Mouse (Mus musculus) midbrain, embryonic 11.5 days (tissue): ENCODE measurements at regions not wholly inside any gene's neighbourhood (a gene's known extent, or its start where the extent isn't known, plus 50 kb on each side); places are given as distances from the start of the nearest gene placed in this dataset.

ENCODE experiments used
- ATAC-seq: fragments of 200-750 bp; cut with Nextera tagmentation; 2 replicates; pipeline ENCODE4 v1.8.0; 2017; ENCODE audit warnings: moderate TSS enrichment, moderate library complexity; ENCODE audit not compliant: low FRiP score
- DNase-seq: peaks from one replicate; pipeline ENCODE4 v3.0.0; 2015; ENCODE audit warnings: low spot score; ENCODE audit errors: missing footprints
- H3K27ac ChIP-seq: fragments of 300-500 bp; sonication (generic); 2 replicates; pipeline ENCODE4 v1.5.1; 2014; ENCODE audit warnings: low read depth, low read length
- H3K27me3 ChIP-seq: fragments of 300-500 bp; sonication (generic); 2 replicates; pipeline ENCODE4 v1.6.1; 2014; ENCODE audit warnings: mild to moderate bottlenecking, low read length, moderate library complexity, mixed read lengths; ENCODE audit not compliant: control insufficient read depth, insufficient read depth
- H3K36me3 ChIP-seq: fragments of 300-500 bp; sonication (generic); 2 replicates; pipeline ENCODE4 v1.6.1; 2014; ENCODE audit warnings: mild to moderate bottlenecking, low read length, moderate library complexity, mixed read lengths; ENCODE audit not compliant: control insufficient read depth, insufficient read depth
- H3K4me1 ChIP-seq: fragments of 300-500 bp; sonication (generic); 2 replicates; pipeline ENCODE4 v1.6.1; 2014; ENCODE audit warnings: low read length; ENCODE audit not compliant: control insufficient read depth, insufficient read depth
- H3K4me2 ChIP-seq: fragments of 300-500 bp; sonication (generic); 2 replicates; pipeline ENCODE4 v1.6.1; 2014; ENCODE audit warnings: mild to moderate bottlenecking, moderate library complexity
- H3K4me3 ChIP-seq: fragments of 300-500 bp; sonication (generic); 2 replicates; pipeline ENCODE4 v1.5.1; 2014; ENCODE audit warnings: low read depth, low read length
- H3K9ac ChIP-seq: fragments of 300-500 bp; sonication (generic); 2 replicates; pipeline ENCODE4 v1.6.1; 2014; ENCODE audit warnings: low read length
- H3K9me3 ChIP-seq: fragments of 300-500 bp; sonication (generic); 2 replicates; pipeline ENCODE4 v1.6.1; 2016; ENCODE audit warnings: low read length; ENCODE audit not compliant: control insufficient read depth
- WGBS: fragments of 180-500 bp; shearing (Covaris S2); extraction: QIAGEN DNeasy Blood & Tissue Kit; methylation state at CpG from one replicate; pipeline ENCODE4 v1.1.7; 2014; 5-methylcytosine and 5-hydroxymethylcytosine counted together

DNA sequence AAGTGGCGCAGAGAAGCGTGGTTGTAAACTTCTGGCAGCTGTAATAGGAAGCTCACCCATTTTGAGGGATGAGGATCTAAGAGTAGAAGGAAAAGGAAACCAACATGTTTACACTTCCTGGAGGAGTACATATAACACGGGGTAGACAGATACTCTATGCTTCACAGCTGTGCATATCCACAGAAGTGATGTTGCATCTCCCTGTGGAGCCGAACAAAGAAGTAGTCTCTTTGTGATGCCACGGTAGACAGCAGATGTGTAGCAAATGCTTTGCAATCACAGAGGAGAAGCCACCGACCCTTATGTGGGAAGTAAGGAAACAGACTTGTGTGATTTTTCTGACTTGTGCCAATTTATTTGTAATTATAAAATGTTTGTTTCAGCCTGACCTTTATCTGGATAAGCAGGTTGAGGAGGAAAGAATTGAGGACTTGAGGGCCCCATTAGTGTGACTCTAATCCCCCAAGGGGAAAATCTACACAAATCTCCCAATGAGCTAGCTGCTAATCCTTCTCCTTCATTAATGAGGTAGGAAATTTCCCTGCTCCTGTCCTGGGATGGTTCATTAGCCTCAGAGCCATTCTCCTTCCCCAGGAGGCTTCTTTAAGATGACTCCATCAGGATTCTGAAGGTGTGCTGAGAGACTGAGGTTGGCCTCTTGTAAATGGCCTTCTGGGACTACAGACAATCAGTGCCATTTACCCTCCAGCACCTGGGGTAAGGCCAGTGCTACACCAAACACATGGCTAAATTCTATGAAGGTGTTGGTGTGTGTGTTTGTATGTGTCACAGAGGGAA, 2119.9 kb upstream of the Lrrc6 start:
- H3K9me3 ChIP-seq, result no peaks in the 10 kb centered on the region
- H3K27me3 ChIP-seq, result no peaks in the 10 kb centered on the region
- no peak overlapping the region for H3K27ac ChIP-seq
- no peak overlapping the region for H3K4me3 ChIP-seq
- no peaks in the 10 kb centered on the region for H3K36me3 ChIP-seq
- no peak for DNase-seq
- no peak overlapping the region for H3K9ac ChIP-seq
- 69% methylated on average over 6 of the region's 6 CpGs for WGBS
- no peak overlapping the region for H3K4me2 ChIP-seq
- ATAC-seq, result peak; percentile 57
- no peaks in the 10 kb centered on the region for H3K4me1 ChIP-seq

DNA sequence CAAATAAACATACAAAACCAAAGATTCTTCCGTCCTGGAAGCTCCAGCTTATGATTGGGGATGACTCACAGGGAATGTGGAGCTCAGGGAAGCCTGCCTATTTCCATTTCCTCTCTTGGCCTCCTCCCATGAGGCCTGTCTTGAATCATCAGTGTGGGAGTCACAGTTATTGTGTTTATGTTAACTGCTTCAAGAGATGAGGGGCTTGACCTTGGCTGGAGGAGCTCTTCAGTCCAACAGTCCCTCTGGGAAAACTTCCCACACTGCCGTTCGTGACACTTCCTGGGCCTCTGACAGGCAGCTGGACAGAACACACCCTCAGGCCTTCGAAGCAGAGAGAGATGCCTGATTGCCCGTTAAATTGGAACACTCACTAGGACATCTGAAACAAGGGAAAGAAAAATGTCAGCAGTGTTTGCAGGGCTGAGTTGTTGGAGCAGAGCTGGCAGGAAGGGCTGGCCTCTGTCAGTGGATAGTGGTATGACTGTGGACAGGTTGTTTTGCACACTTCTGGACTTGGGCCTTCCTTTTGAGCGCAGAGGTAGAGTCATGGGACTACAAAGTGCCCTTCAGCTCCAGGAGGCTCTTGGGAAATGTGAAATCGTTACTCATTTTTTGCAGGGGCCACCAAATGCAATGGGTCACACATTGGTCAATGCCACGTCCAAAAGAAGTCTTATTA, 2105.5 kb upstream of the Lrrc6 start:
- Histone ChIP-seq H3K4me3 (no peak overlapping the region), H3K4me2 (no peak overlapping the region), H3K27me3 (no peaks in the 10 kb centered on the region), H3K4me1 (no peaks in the 10 kb centered on the region), H3K36me3 (no peaks in the 10 kb centered on the region), H3K9ac (no peak overlapping the region), H3K9me3 (no peaks in the 10 kb centered on the region), H3K27ac (no peak overlapping the region)
- DNase-seq (no peak), ATAC-seq (no peak)
- WGBS, result 77% methylated on average over 8 of the region's 8 CpGs

DNA sequence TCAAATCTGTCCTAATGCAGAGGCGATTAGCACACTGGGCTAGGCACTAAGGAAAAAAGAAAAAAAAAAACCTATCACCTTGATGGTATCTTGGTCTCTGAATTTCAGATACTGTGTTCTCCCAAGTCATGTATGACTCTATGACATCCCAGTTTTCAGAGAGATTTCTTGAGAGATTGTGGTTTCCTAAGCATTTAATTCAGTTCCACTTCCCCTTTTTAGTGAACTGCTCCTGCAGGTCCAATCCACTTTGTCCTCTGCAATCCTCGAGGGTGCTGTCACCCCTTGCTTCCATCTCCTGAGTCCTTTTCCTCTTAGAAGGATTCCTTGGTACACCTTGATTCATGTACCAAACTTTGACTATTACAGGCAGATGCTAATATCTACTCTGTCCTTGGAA, 2104.8 kb upstream of the Lrrc6 start:
- WGBS, result 91% methylated on average over 2 of the region's 2 CpGs
- no peak for DNase-seq
- no peak for ATAC-seq

DNA sequence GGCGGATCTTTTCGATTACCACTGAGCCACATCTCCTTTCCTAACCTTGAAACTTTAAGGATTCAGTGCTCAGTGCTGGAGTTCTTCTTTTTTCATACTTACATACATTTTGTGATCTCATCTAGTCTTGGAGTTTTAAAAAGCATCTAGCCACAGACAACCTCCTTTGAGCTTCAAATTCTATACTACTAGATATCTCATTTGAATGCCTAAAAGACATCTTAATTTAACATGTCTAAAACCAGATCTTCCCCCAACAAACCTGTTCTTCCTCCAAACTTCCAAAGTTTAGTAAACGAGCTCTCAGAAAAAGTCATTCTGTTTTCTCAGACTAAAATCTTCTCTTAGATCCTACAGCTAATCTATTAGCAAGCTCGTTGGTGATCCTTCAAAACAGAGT, 2081.5 kb upstream of the Lrrc6 start:
- Histone ChIP-seq H3K9me3 (no peaks in the 10 kb centered on the region), H3K27ac (no peak overlapping the region), H3K27me3 (no peaks in the 10 kb centered on the region), H3K36me3 (no peaks in the 10 kb centered on the region), H3K4me3 (no peak overlapping the region), H3K4me1 (no peaks in the 10 kb centered on the region), H3K4me2 (no peak overlapping the region), H3K9ac (no peak overlapping the region)
- WGBS, result 88% methylated on average over 4 of the region's 4 CpGs
- DNase-seq (no peak), ATAC-seq (no peak)

More for the DNA sequence above, 2104.8 kb upstream of the Lrrc6 start:
- Histone ChIP-seq H3K36me3 (no peaks in the 10 kb centered on the region), H3K4me1 (no peaks in the 10 kb centered on the region), H3K4me3 (no peak overlapping the region), H3K9ac (no peak overlapping the region), H3K27me3 (no peaks in the 10 kb centered on the region), H3K4me2 (no peak overlapping the region), H3K9me3 (no peaks in the 10 kb centered on the region), H3K27ac (no peak overlapping the region)

DNA sequence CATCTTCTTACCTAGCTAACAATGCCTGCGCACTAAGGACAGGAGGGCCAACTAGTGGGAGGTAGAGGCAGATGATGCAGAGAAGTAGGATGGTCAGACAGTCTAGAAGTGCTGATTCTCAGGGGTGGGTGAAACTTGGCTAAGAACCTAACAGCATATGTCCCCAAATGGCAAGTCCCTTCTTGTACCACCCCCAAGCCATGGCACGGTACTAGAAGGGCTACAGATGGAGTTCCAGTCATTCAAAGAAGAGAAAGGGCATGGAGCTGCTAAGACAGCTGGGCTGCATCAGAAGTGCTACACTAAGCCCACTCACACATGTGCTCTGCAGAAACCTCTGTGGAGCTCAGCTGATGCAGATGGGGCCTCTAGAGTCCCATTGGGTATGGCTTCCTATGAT, 2078.8 kb upstream of the Lrrc6 start:
- H3K9me3 ChIP-seq, result no peaks in the 10 kb centered on the region
- H3K27ac ChIP-seq, result no peak overlapping the region
- H3K36me3 ChIP-seq, result no peaks in the 10 kb centered on the region
- no peak for ATAC-seq
- no peak overlapping the region for H3K4me2 ChIP-seq
- no peaks in the 10 kb centered on the region for H3K27me3 ChIP-seq
- whole genome bisulfite sequencing, result 81% methylated on average over 2 of the region's 2 CpGs
- no peaks in the 10 kb centered on the region for H3K4me1 ChIP-seq
- no peak for DNase-seq
- H3K4me3 ChIP-seq, result no peak overlapping the region
- H3K9ac ChIP-seq, result no peak overlapping the region

DNA sequence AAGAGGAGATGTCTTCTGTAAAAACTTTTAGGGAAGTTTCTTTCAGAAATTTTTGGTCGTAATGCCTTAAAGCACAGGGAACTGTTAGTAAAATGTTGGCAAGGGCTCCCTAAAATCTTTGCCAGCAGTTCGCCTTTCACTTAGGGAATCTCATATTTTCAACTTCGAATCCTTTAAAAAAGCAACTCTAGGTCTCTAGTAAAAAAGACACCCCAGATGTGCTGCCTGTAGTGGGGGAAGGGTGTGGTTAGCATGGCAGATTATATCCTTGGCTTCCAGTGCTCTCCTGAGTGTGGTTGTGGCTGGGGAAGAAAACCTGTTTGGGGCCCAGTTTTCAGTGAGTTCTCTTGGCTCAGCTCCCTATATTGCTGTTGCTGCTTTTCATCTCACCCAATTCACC, 2059.9 kb upstream of the Lrrc6 start:
- Histone ChIP-seq H3K9ac (no peak overlapping the region), H3K9me3 (no peaks in the 10 kb centered on the region)

DNA sequence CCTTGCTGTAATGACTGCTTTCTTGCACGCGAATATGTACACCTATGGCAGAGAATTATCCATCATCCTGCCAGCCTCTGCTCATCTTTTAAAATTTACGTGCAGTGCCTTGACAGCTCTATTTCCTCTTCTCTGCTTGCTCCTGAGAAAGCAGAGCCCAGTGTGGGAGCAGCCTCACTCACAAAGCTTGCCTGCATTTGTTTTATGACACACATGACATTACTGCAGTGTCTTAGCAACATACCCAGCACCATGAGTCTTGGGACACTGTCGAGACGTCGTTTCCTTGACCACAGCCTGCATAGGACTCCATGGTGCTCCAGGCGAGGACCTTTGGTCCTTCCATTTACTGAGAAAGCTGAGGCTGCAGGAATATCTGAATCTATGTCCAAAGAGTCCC, 2055.4 kb upstream of the Lrrc6 start:
- no peaks in the 10 kb centered on the region for H3K36me3 ChIP-seq
- no peak for ATAC-seq

More for the DNA sequence above, 2059.9 kb upstream of the Lrrc6 start:
- ATAC-seq, result no peak
- Histone ChIP-seq H3K27me3 (no peaks in the 10 kb centered on the region), H3K4me2 (no peak overlapping the region), H3K4me3 (no peak overlapping the region), H3K36me3 (no peaks in the 10 kb centered on the region), H3K4me1 (no peaks in the 10 kb centered on the region), H3K27ac (no peak overlapping the region)
- WGBS, result 91% methylated on average over 3 of the region's 3 CpGs
- DNase-seq, result no peak

DNA sequence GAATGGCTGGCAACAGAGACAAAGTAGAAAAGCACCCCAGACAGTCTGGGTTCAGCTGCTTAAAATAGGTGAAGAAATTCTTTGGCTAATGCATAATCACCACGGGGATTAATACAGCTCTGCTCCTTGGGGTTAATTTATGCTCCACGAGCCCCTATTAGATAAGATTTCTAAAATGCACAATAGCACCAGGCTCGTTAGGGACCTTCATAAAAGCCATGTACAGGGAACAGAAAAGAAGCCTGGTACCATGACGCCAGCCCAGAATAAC, 2035.3 kb upstream of the Lrrc6 start:
- no peak overlapping the region for H3K4me2 ChIP-seq
- no peak overlapping the region for H3K27ac ChIP-seq
- no peaks in the 10 kb centered on the region for H3K27me3 ChIP-seq
- ATAC-seq (no peak), DNase-seq (no peak)
- H3K9me3 ChIP-seq, result no peaks in the 10 kb centered on the region
- no peaks in the 10 kb centered on the region for H3K36me3 ChIP-seq
- 53% methylated on average over 4 of the region's 4 CpGs for WGBS
- no peak overlapping the region for H3K9ac ChIP-seq
- H3K4me1 ChIP-seq, result peaks cover 2% of the 10 kb centered on the region; the same call in 1 of the 2 replicates
- H3K4me3 ChIP-seq, result no peak overlapping the region

More for the DNA sequence above, 2055.4 kb upstream of the Lrrc6 start:
- no peak overlapping the region for H3K4me3 ChIP-seq
- WGBS, result 88% methylated on average over 7 of the region's 7 CpGs
- H3K4me2 ChIP-seq, result no peak overlapping the region
- no peaks in the 10 kb centered on the region for H3K27me3 ChIP-seq
- H3K9me3 ChIP-seq, result no peaks in the 10 kb centered on the region
- DNase-seq, result no peak
- H3K9ac ChIP-seq, result no peak overlapping the region
- no peaks in the 10 kb centered on the region for H3K4me1 ChIP-seq
- H3K27ac ChIP-seq, result no peak overlapping the region

DNA sequence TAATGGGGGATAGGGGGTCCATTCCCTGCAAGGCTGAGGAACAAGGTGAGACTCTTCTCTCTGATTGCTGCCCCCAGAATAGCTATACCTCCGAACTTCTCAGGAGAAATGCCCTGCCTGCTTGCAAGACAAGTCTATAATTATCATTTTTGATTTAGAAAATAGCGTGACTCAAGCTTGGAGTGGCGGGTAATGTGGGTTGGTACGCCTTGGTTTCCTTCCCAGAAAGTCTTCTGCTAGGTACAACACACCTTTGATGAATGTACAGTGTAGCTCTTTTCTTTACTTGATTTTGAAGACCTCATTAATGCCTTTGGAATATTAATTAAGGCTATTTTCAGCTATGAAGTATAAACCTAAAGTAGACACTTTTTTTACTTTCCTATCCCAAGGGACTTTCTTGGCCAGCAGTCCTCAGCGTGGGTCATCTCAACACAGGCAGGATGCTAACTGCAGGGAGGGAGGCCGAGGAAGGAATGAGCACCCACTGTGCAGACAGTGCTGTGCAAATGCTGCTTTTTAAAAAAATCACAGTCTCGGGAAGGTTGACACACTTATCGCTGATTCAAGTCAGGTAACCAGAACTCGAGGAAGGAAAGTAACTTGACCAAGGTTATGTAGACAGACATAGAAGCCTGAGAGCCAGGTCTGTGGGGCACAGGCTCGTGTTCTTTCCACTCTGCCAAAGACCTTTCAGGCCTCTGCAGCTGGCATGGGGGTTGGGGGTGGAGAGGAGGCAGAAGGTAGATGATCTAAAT, 2034.8 kb upstream of the Lrrc6 start:
- Histone ChIP-seq H3K27ac (no peak overlapping the region), H3K9me3 (no peaks in the 10 kb centered on the region), H3K4me1 (peaks cover 2% of the 10 kb centered on the region; the same call in 1 of the 2 replicates), H3K9ac (no peak overlapping the region), H3K4me3 (no peak overlapping the region), H3K36me3 (no peaks in the 10 kb centered on the region), H3K4me2 (no peak overlapping the region), H3K27me3 (no peaks in the 10 kb centered on the region)
- DNase-seq (no peak), ATAC-seq (no peak)
- 74% methylated on average over 10 of the region's 10 CpGs for WGBS
